8 mouse cellular contexts compared by ENCODE assay signal in genomic region chr5:105701844-105702243, GRCm38 (mm10). TPM values are rescaled to one million over a fixed set of nuclear protein-coding genes. Genes with fewer than 3 reads are reported as not detected.
DNase-seq lines count a peak whose midpoint lies in the region; ATAC-seq and TF ChIP-seq lines count a peak whose summit lies in the region.

No protein-coding gene starts in this region.

- peaks cover 49% of the 10 kb centered on the region for H3K4me1 ChIP-seq in bone marrow macrophage, adult 2 months (ENCODE audit: control insufficient read depth, insufficient read depth, low read length)

- peak overlapping the region; percentile 82 for H3K27ac ChIP-seq in bone marrow macrophage, adult 2 months (ENCODE audit: insufficient read depth, low read depth, low read length)
- peak overlapping the region; percentile 73 for H3K27ac ChIP-seq in macrophage

- no peak for TF ChIP-seq POLR2A in bone marrow macrophage, adult 2 months (IDR thresholded peaks at IDR 0.05; ENCODE audit: borderline replicate concordance, low read depth, low read length)

- DNase-seq in 416B (ENCODE audit: low read depth), result peak; percentile 80
- DNase-seq in kidney, adult 9 months, result peak; percentile 55
- DNase-seq in left cerebral cortex, adult 9 months (ENCODE audit: low spot score in 2 of 2), result no peak
- no peak for DNase-seq in layer of hippocampus, postnatal 10 days (ENCODE audit: low spot score in 2 of 2)
- DNase-seq in left cerebral cortex, adult 18-20 months (ENCODE audit: low spot score in 2 of 2), result no peak

- WGBS in macrophage (ENCODE audit: missing documents), result 50% methylated on average over 8 of the region's 8 CpGs

- H3K36me3 ChIP-seq in macrophage (ENCODE audit: inconsistent target), result no peaks in the 10 kb centered on the region

- no peak for ATAC-seq in activated CD4-positive, CD25-positive, alpha-beta regulatory T cell, adult 4 months

- TF ChIP-seq CTCF in bone marrow macrophage, adult 2 months (IDR thresholded peaks at IDR 0.05; ENCODE audit: low read depth, low read length), result no peak

- peak overlapping the region; percentile 74 for H3K4me3 ChIP-seq in bone marrow macrophage, adult 2 months (ENCODE audit: insufficient read depth, low read length)
- H3K4me3 ChIP-seq in macrophage (ENCODE audit: inconsistent target), result peak overlapping the region; percentile 78

- peaks cover 78% of the 10 kb centered on the region for H3K79me2 ChIP-seq in macrophage (ENCODE audit: inconsistent target)

RNA-seq across cellular contexts. Expression of gene Lrrc8d, which starts 2.1 kb away (rescaled TPM):
- 30.8 and 37.1 TPM in 2 replicates for polyA plus RNA-seq in bone marrow macrophage, adult 2 months (2012; ENCODE audit: insufficient read depth, insufficient read length, missing spikeins)
- total RNA-seq in macrophage (2018; cell fraction: chromatin; rRNA removed), result 100 to 1,000 TPM in 16 of 26 experiments, 10 to 100 TPM in 10; 73.6 to 483 (median 123) TPM
- total RNA-seq in macrophage (2018; cell fraction: cytosol; rRNA removed), result 100 to 1,000 TPM in 1 of 26 experiments, 10 to 100 TPM in 25; 46.8 to 160 (median 59.8) TPM
- 100 to 1,000 TPM in 14 of 26 experiments, 10 to 100 TPM in 12; 64.4 to 286 (median 111) TPM for total RNA-seq in macrophage (2018; cell fraction: nucleus; rRNA removed)
- polyA plus RNA-seq in macrophage (2018), result 38.8 to 50.7 TPM (median 45.1 TPM) in 3 replicates
- polyA plus RNA-seq in activated CD4-positive, CD25-positive, alpha-beta regulatory T cell, adult 4 months (2017; shearing (Covaris generic)), result 10 to 100 TPM; 16.9 to 23.7 TPM
- total RNA-seq in layer of hippocampus, postnatal 10 days (2021), result 10 to 100 TPM; 57.7 to 59.4 TPM
- 10 to 100 TPM; 32.7 to 35.0 TPM for total RNA-seq in left cerebral cortex, adult 18-20 months (2021)

Comparison
In these comparisons a context has a peak if more than half of its experiments do, and no peak if none do; other contexts are left out.
1. DNase-seq: peak in 416B (single experiment) and kidney, adult 9 months (single experiment); none in left cerebral cortex, adult 9 months (0 of 2), layer of hippocampus, postnatal 10 days (0 of 2) and left cerebral cortex, adult 18-20 months (0 of 2).